Mouse (Mus musculus): ENCODE measurements at regions not wholly inside any gene's neighbourhood (a gene's known extent, or its start where the extent isn't known, plus 50 kb on each side); places are given as distances from the start of the nearest gene placed in this dataset.
A peak's percentile ranks its signal among the peaks of the same experiment; 100 is the strongest.

DNA sequence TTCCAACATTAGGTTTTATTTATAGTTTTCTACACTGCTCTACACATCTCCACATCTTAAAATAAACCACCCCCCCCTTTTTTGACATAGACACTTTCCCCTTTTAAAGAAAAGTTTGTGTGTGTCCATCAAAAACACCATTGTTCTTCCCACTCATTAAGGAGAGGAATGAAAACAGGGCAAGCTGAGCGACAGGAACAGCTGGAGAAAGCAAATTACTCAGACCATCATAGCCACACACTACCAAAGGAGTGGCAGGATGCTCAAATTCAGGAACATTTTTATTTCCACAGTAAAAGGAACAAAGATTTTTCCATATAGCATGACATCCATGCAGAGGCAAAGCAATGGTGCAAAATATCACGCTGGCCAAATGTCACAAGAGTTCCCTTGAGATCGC, 198.6 kb downstream of the Gm11361 start:
- no peaks in the 10 kb centered on the region for H3K36me3 ChIP-seq (ENCODE audit: control insufficient read depth, insufficient read depth, low read length)
- WGBS = 90% methylated on average over 3 of the region's 3 CpGs
- no peak for ATAC-seq
- H3K4me3 ChIP-seq (ENCODE audit: low read length) = no peak overlapping the region
- H3K4me2 ChIP-seq (ENCODE audit: low read depth, low read length) = no peak overlapping the region
- H3K9ac ChIP-seq (ENCODE audit: low read depth, low read length) = no peak overlapping the region
- H3K9me3 ChIP-seq (ENCODE audit: control insufficient read depth, low read length) = no peaks in the 10 kb centered on the region
- no peaks in the 10 kb centered on the region for H3K27me3 ChIP-seq (replicated peaks; ENCODE audit: control insufficient read depth, insufficient read depth, low read length)
- no peak overlapping the region for H3K27ac ChIP-seq (ENCODE audit: low read length)
- H3K4me1 ChIP-seq (ENCODE audit: control insufficient read depth, insufficient read depth, low read length) = no peaks in the 10 kb centered on the region

DNA sequence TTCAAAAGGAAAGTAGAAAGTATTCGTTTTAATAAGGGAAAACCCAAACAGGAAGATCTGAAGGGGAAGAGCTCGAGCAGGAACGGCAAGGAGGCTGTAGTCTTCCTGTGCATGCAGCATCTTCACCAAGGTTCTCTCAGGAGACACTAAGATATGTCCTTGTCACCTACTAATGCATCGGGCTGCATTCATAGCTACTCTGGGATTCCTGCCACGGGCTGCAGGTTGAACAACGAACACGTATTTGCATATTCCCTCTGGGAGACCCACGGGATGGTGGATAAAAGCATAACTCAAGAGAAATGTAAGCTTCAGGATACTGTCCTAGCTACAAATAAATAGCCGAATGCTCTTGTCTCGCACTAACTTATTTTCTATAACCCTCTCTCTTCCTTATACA, 197.7 kb downstream of the Gm11361 start:
- Histone ChIP-seq H3K4me1 (ENCODE audit: control insufficient read depth, insufficient read depth, low read length) (no peaks in the 10 kb centered on the region), H3K4me3 (ENCODE audit: low read length) (no peak overlapping the region), H3K27me3 (replicated peaks; ENCODE audit: control insufficient read depth, insufficient read depth, low read length) (no peaks in the 10 kb centered on the region), H3K9me3 (ENCODE audit: control insufficient read depth, low read length) (no peaks in the 10 kb centered on the region), H3K9ac (ENCODE audit: low read depth, low read length) (no peak overlapping the region), H3K27ac (ENCODE audit: low read length) (no peak overlapping the region), H3K36me3 (ENCODE audit: control insufficient read depth, insufficient read depth, low read length) (no peaks in the 10 kb centered on the region), H3K4me2 (ENCODE audit: low read depth, low read length) (no peak overlapping the region)
- ATAC-seq = no peak
- 83% methylated on average over 10 of the region's 10 CpGs for WGBS

DNA sequence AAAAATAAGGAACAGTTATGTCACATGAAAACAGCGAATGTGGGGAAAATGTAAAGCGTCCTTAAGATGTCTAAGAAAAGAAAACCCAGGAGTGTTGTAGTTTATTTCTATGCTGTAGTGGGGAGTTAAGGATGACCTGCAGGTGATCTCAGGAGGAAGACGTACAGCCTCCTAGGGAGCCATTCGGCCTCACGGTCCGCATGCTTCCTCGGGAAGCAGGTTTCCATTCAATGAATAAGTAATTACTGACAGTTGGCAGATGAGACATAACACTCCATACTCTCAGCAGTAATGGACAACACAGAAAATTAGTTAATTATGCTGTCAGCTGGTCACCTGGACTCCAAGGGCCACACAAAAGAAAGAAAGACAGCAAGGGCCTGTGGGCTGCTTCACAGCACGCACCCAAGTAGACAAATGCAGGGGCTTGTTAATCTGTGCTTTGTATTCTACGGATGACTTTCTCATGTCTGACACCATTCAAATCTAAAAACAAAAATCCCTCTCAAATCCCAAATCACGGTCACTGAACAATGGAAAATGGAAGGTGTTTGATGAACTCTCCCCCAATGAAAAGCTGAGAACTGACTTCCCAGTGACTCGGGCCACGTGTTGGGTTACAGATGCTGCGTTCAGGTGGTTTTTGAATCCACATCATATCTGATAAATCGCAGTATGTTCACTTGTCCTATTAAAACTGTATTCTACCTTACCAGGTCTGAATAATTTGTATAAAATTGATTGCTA, 193.5 kb downstream of the Gm11361 start:
- H3K36me3 ChIP-seq (ENCODE audit: control insufficient read depth, insufficient read depth, low read length) = no peaks in the 10 kb centered on the region
- 78% methylated on average over 14 of the region's 14 CpGs for WGBS
- H3K27ac ChIP-seq (ENCODE audit: low read length) = no peak overlapping the region
- no peak for ATAC-seq
- no peaks in the 10 kb centered on the region for H3K27me3 ChIP-seq (replicated peaks; ENCODE audit: control insufficient read depth, insufficient read depth, low read length)
- no peak overlapping the region for H3K4me2 ChIP-seq (ENCODE audit: low read depth, low read length)
- H3K9ac ChIP-seq (ENCODE audit: low read depth, low read length) = no peak overlapping the region
- H3K9me3 ChIP-seq (ENCODE audit: control insufficient read depth, low read length) = no peaks in the 10 kb centered on the region
- H3K4me3 ChIP-seq (ENCODE audit: low read length) = no peak overlapping the region
- H3K4me1 ChIP-seq (ENCODE audit: control insufficient read depth, insufficient read depth, low read length) = no peaks in the 10 kb centered on the region

DNA sequence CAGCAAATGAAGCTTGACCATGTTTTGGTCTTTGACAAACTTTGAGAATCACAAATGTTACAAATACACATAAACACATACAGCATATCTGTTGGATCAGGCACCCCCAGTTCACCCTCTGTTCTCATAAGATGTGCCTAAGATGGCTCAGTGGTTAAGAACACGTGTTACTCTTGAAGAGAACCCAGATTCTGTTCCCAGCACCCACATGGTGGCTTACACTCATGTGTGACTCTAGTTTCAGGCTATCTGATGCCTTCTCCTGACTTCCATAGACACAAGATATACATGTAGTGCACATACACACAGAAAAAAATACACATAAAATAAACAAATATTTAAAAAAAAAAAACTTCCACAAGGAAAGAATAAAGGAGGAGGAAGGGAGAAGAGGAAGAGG, 191.7 kb downstream of the Gm11361 start:
- Histone ChIP-seq H3K9me3 (ENCODE audit: control insufficient read depth, low read length) (no peaks in the 10 kb centered on the region), H3K4me2 (ENCODE audit: low read depth, low read length) (no peak overlapping the region), H3K27ac (ENCODE audit: low read length) (no peak overlapping the region), H3K4me3 (ENCODE audit: low read length) (no peak overlapping the region), H3K9ac (ENCODE audit: low read depth, low read length) (no peak overlapping the region), H3K27me3 (replicated peaks; ENCODE audit: control insufficient read depth, insufficient read depth, low read length) (no peaks in the 10 kb centered on the region), H3K4me1 (ENCODE audit: control insufficient read depth, insufficient read depth, low read length) (no peaks in the 10 kb centered on the region), H3K36me3 (ENCODE audit: control insufficient read depth, insufficient read depth, low read length) (no peaks in the 10 kb centered on the region)
- 79% methylated on average over 1 of the region's 1 CpGs for WGBS
- ATAC-seq = no peak

DNA sequence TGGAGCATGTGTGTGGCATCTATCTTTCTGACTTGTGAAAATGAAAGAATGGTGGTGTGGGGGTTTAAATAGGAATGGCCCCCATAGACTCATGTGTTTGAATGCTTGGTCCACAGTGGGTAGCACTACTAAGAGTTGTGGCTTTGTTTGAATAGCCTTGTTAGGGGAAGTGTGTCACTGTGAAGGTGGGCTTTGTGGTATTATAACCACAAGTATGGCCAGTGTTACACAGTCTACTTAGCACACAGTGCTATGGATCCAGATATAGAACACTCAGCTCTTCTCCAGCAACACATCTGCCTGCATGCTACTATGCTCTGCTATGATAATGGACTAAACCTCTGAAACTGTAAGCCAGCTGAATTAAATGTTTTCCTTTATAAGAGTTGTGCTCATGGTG, 184.9 kb downstream of the Gm11361 start:
- Histone ChIP-seq H3K4me3 (ENCODE audit: low read length) (no peak overlapping the region), H3K27ac (ENCODE audit: low read length) (no peak overlapping the region), H3K9ac (ENCODE audit: low read depth, low read length) (no peak overlapping the region), H3K4me2 (ENCODE audit: low read depth, low read length) (no peak overlapping the region), H3K9me3 (ENCODE audit: control insufficient read depth, low read length) (no peaks in the 10 kb centered on the region), H3K4me1 (ENCODE audit: control insufficient read depth, insufficient read depth, low read length) (no peaks in the 10 kb centered on the region), H3K27me3 (replicated peaks; ENCODE audit: control insufficient read depth, insufficient read depth, low read length) (no peaks in the 10 kb centered on the region), H3K36me3 (ENCODE audit: control insufficient read depth, insufficient read depth, low read length) (no peaks in the 10 kb centered on the region)
- ATAC-seq = no peak

DNA sequence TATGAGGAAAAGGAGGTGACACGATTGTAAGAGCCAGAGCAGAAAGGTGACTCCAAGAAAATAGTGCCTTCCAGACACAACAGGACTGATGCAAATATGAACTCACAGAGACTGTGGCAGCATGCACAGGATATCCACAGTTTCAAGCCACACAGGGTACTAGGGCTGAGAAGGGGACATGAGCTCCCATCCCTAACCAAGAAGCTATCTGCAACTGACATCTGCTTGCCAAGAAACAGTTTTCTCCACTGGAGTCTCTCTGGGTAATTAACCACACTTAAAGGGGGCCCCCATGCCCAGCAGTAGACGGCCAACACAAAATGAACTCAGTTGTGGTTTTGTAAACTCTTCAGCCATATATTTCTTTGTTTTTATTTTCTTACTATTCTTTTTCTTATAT, 176.1 kb downstream of the Gm11361 start:
- Histone ChIP-seq H3K27me3 (replicated peaks; ENCODE audit: control insufficient read depth, insufficient read depth, low read length) (no peaks in the 10 kb centered on the region), H3K9me3 (ENCODE audit: control insufficient read depth, low read length) (no peaks in the 10 kb centered on the region), H3K4me1 (ENCODE audit: control insufficient read depth, insufficient read depth, low read length) (no peaks in the 10 kb centered on the region), H3K4me2 (ENCODE audit: low read depth, low read length) (no peak overlapping the region), H3K36me3 (ENCODE audit: control insufficient read depth, insufficient read depth, low read length) (no peaks in the 10 kb centered on the region), H3K4me3 (ENCODE audit: low read length) (no peak overlapping the region), H3K27ac (ENCODE audit: low read length) (no peak overlapping the region), H3K9ac (ENCODE audit: low read depth, low read length) (no peak overlapping the region)
- 80% methylated on average over 2 of the region's 2 CpGs for WGBS
- ATAC-seq = no peak

DNA sequence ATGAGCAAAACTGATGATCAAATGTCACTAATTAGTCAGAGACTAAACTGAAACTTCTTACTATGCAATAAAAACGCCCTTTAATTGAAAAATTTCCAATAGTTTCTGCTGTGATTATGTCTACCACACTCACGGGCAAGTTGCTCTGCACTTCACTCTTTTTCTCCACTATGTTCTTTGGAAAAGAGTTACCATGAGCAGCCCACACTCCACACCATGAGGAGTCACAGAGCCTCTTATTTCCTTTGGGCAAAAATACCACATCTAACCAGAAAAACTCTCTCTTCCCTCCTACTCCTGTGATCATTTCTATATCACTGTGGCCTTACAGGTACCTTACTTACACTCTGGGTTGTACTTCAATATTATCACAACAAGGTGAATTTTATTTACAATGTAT, 174.7 kb downstream of the Gm11361 start:
- no peaks in the 10 kb centered on the region for H3K4me1 ChIP-seq (ENCODE audit: control insufficient read depth, insufficient read depth, low read length)
- H3K4me3 ChIP-seq (ENCODE audit: low read length) = no peak overlapping the region
- H3K9ac ChIP-seq (ENCODE audit: low read depth, low read length) = no peak overlapping the region
- WGBS = 81% methylated on average over 2 of the region's 2 CpGs
- no peak overlapping the region for H3K27ac ChIP-seq (ENCODE audit: low read length)
- no peaks in the 10 kb centered on the region for H3K36me3 ChIP-seq (ENCODE audit: control insufficient read depth, insufficient read depth, low read length)
- H3K4me2 ChIP-seq (ENCODE audit: low read depth, low read length) = no peak overlapping the region
- H3K27me3 ChIP-seq (replicated peaks; ENCODE audit: control insufficient read depth, insufficient read depth, low read length) = no peaks in the 10 kb centered on the region
- no peak for ATAC-seq
- H3K9me3 ChIP-seq (ENCODE audit: control insufficient read depth, low read length) = no peaks in the 10 kb centered on the region

DNA sequence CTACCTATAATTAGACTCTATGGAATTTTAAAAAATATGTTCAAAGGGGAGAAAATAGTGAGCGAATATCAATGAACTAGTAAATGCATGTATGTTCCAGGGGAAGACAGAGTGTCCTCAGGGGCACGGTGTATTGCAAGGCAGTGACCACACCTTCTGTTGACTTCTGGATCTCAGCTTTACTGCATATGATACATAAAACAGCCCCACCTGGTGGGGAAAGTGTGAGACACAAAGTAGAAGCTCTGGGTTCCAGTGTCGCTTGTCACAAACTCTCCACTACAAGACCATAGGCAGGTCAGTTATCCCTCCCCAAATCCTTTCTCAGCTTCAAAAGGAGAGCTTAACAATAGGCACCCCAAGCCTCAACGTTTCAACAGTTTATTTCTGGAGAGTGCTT, 168.8 kb downstream of the Gm11361 start:
- H3K4me1 ChIP-seq (ENCODE audit: control insufficient read depth, insufficient read depth, low read length) = no peaks in the 10 kb centered on the region
- H3K9ac ChIP-seq (ENCODE audit: low read depth, low read length) = no peak overlapping the region
- no peak for ATAC-seq
- H3K4me2 ChIP-seq (ENCODE audit: low read depth, low read length) = no peak overlapping the region
- 72% methylated on average over 4 of the region's 4 CpGs for WGBS
- H3K4me3 ChIP-seq (ENCODE audit: low read length) = no peak overlapping the region
- no peaks in the 10 kb centered on the region for H3K9me3 ChIP-seq (ENCODE audit: control insufficient read depth, low read length)
- H3K27ac ChIP-seq (ENCODE audit: low read length) = no peak overlapping the region
- H3K36me3 ChIP-seq (ENCODE audit: control insufficient read depth, insufficient read depth, low read length) = no peaks in the 10 kb centered on the region
- H3K27me3 ChIP-seq (replicated peaks; ENCODE audit: control insufficient read depth, insufficient read depth, low read length) = no peaks in the 10 kb centered on the region

DNA sequence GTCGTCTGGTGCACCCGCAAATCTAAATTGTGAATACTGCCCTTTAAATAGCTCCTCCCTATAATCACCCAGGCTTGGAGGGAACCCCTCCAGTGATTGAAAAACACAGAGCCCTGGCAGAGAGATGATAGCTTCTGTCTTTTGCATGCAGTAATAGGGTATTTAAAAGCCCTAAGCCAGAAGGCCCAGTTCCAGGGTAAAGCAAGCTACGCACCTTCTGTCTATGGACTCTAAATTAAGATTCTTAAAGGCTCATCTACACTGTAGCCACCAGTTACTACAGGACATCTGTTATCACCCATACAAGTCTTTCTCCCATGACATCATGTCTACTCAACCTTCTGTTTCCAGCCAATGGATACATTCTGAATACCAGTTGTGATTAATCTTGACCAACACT, 167.8 kb downstream of the Gm11361 start:
- no peaks in the 10 kb centered on the region for H3K36me3 ChIP-seq (ENCODE audit: control insufficient read depth, insufficient read depth, low read length)
- WGBS = 58% methylated on average over 3 of the region's 3 CpGs
- H3K27ac ChIP-seq (ENCODE audit: low read length) = 0 out of 2 replicates have a peak overlapping the region, but pooled peaks have one; percentile 10
- H3K9ac ChIP-seq (ENCODE audit: low read depth, low read length) = peak overlapping the region; percentile 14; the same call in 1 of the 2 replicates
- H3K9me3 ChIP-seq (ENCODE audit: control insufficient read depth, low read length) = no peaks in the 10 kb centered on the region
- no peak overlapping the region for H3K4me2 ChIP-seq (ENCODE audit: low read depth, low read length)
- no peaks in the 10 kb centered on the region for H3K27me3 ChIP-seq (replicated peaks; ENCODE audit: control insufficient read depth, insufficient read depth, low read length)
- no peak for ATAC-seq
- no peaks in the 10 kb centered on the region for H3K4me1 ChIP-seq (ENCODE audit: control insufficient read depth, insufficient read depth, low read length)
- no peak overlapping the region for H3K4me3 ChIP-seq (ENCODE audit: low read length)

Measured in intestine, embryonic 16.5 days (tissue).